Mouse (Mus musculus) MEL (cell line): Measurements from ENCODE around the gene Apbb2. TPM values are rescaled to one million over a fixed set of nuclear protein-coding genes. Genes with fewer than 3 reads are reported as not detected.

Source experiments
- DNase-seq: peaks from one replicate; pipeline ENCODE4 v3.0.0; 2011; ENCODE audit warnings: low read depth, low spot score
- H3K27ac ChIP-seq: 2 replicates; pipeline ENCODE4 v1.5.1; 2012; ENCODE audit warnings: low read depth, mild to moderate bottlenecking, control low read depth, low read length, moderate library complexity; ENCODE audit not compliant: control insufficient read depth
- H3K27me3 ChIP-seq, 2 experiments: fragments of 150-350 bp in 1 of 2; sonication (generic) in 1 of 2; 2 replicates each; pipeline ENCODE4 v1.6.1; 2012; ENCODE audit warnings: low read length in 2 of 2, mild to moderate bottlenecking in 2 of 2, improper control_type of control experiment in 1 of 2, moderate library complexity in 1 of 2; ENCODE audit not compliant: insufficient read depth in 2 of 2, control insufficient read depth in 1 of 2
- H3K36me3 ChIP-seq, 2 experiments: 2 replicates each; pipeline ENCODE4 v1.6.1; 2012 to 2014; ENCODE audit warnings: low read length in 2 of 2, improper control_type of control experiment in 1 of 2, inconsistent platforms in 1 of 2, mild to moderate bottlenecking in 1 of 2; ENCODE audit not compliant: insufficient read depth in 2 of 2, control insufficient read depth in 1 of 2
- H3K4me1 ChIP-seq, 2 experiments: fragments of 150-350 bp in 1 of 2; sonication (generic) in 1 of 2; 2 replicates each; pipeline ENCODE4 v1.6.1; 2012; ENCODE audit warnings: low read length in 2 of 2, improper control_type of control experiment in 1 of 2, mild to moderate bottlenecking in 1 of 2; ENCODE audit not compliant: insufficient read depth in 2 of 2, control insufficient read depth in 1 of 2
- H3K4me3 ChIP-seq, 2 experiments: fragments of 150-350 bp in 1 of 2; sonication (generic) in 1 of 2; 2 replicates each; pipeline ENCODE4 v1.5.1; 2012; ENCODE audit warnings: low read depth in 2 of 2, low read length in 2 of 2, mild to moderate bottlenecking in 2 of 2, moderate library complexity in 2 of 2, control low read depth in 1 of 2, improper control_type of control experiment in 1 of 2; ENCODE audit not compliant: control insufficient read depth in 1 of 2, insufficient read depth in 1 of 2
- H3K79me2 ChIP-seq: 2 replicates; pipeline ENCODE4 v1.6.1; 2012; ENCODE audit warnings: mild to moderate bottlenecking, low read length, moderate library complexity; ENCODE audit not compliant: control insufficient read depth, poor library complexity, insufficient read depth
- H3K9ac ChIP-seq: 2 replicates; pipeline ENCODE4 v1.6.1; 2012; ENCODE audit warnings: low read depth, mild to moderate bottlenecking, control low read depth, low read length, moderate library complexity; ENCODE audit not compliant: control insufficient read depth, poor library complexity, severe bottlenecking
- H3K9me3 ChIP-seq: fragments of 150-350 bp; sonication (generic); replicated peaks from 2 replicates; pipeline ENCODE4 v1.6.1; 2012; ENCODE audit warnings: mild to moderate bottlenecking, low read length, improper control_type of control experiment, moderate library complexity; ENCODE audit not compliant: insufficient read depth
- BHLHE40 ChIP-seq: IDR thresholded peaks from 2 replicates; pipeline ENCODE4 v1.6.1; 2012; ENCODE audit warnings: low read depth, mild to moderate bottlenecking, inconsistent platforms, low read length, improper control_type of control experiment, borderline replicate concordance
- ELF1 ChIP-seq: IDR thresholded peaks from 2 replicates; pipeline ENCODE4 v1.6.1; 2014; ENCODE audit warnings: low read depth, mild to moderate bottlenecking, inconsistent platforms, low read length, improper control_type of control experiment, moderate library complexity
- EP300 ChIP-seq, 2 experiments: IDR thresholded peaks; 2 replicates each; pipeline ENCODE4 v1.6.1; 2011; ENCODE audit warnings: improper control_type of control experiment in 2 of 2, low read length in 2 of 2, low read depth in 1 of 2, mild to moderate bottlenecking in 1 of 2
- ETS1 ChIP-seq: IDR thresholded peaks from 2 replicates; pipeline ENCODE4 v1.6.1; 2012; ENCODE audit warnings: low read depth, mild to moderate bottlenecking, inconsistent platforms, low read length, improper control_type of control experiment, moderate library complexity
- JUND ChIP-seq: IDR thresholded peaks from 2 replicates; pipeline ENCODE4 v1.6.1; 2011; ENCODE audit warnings: low read depth, mild to moderate bottlenecking, improper control_type of control experiment, low read length
- MAFK ChIP-seq: IDR thresholded peaks from 2 replicates; pipeline ENCODE4 v1.6.1; 2011; ENCODE audit warnings: low read depth, mild to moderate bottlenecking, low read length, improper control_type of control experiment, borderline replicate concordance
- MAX ChIP-seq: IDR thresholded peaks from 2 replicates; pipeline ENCODE4 v1.6.1; 2011; ENCODE audit warnings: low read length, improper control_type of control experiment
- MEF2A ChIP-seq: IDR thresholded peaks from 2 replicates; pipeline ENCODE4 v1.6.1; 2014; ENCODE audit warnings: low read depth, mild to moderate bottlenecking, inconsistent platforms, low read length, improper control_type of control experiment; ENCODE audit not compliant: poor library complexity, insufficient replicate concordance, severe bottlenecking; ENCODE audit errors: extremely low read depth
- MXI1 ChIP-seq: IDR thresholded peaks from 2 replicates; pipeline ENCODE4 v1.6.1; 2011; ENCODE audit warnings: mild to moderate bottlenecking, low read depth, low read length, improper control_type of control experiment
- NELFE ChIP-seq: IDR thresholded peaks from 2 replicates; pipeline ENCODE4 v1.6.1; 2011; ENCODE audit warnings: low read depth, low read length, improper control_type of control experiment
- POLR2A ChIP-seq, 2 experiments: IDR thresholded peaks; 2 replicates each; pipeline ENCODE4 v1.6.1; 2011 to 2012; ENCODE audit warnings: low read length in 2 of 2, mild to moderate bottlenecking in 2 of 2, control low read depth in 1 of 2, improper control_type of control experiment in 1 of 2, low read depth in 1 of 2, moderate library complexity in 1 of 2; ENCODE audit not compliant: control insufficient read depth in 1 of 2, insufficient read depth in 1 of 2, poor library complexity in 1 of 2
- POLR2AphosphoS2 ChIP-seq: IDR thresholded peaks from 2 replicates; pipeline ENCODE4 v1.6.1; 2011; ENCODE audit warnings: low read length, improper control_type of control experiment
- POLR2AphosphoS5 ChIP-seq: IDR thresholded peaks from 2 replicates; pipeline ENCODE4 v1.6.1; 2012; ENCODE audit warnings: low read depth, borderline replicate concordance, mild to moderate bottlenecking, inconsistent platforms, low read length, moderate library complexity, mixed read lengths
- RCOR1 ChIP-seq: IDR thresholded peaks from 2 replicates; pipeline ENCODE4 v1.6.1; 2012; ENCODE audit warnings: low read depth, mild to moderate bottlenecking, inconsistent platforms, low read length, improper control_type of control experiment
- SIN3A ChIP-seq: IDR thresholded peaks from 2 replicates; pipeline ENCODE4 v1.6.1; 2012; ENCODE audit warnings: low read length, improper control_type of control experiment, inconsistent platforms
- TAL1 ChIP-seq: IDR thresholded peaks from 2 replicates; pipeline ENCODE4 v1.6.1; 2012; ENCODE audit warnings: mild to moderate bottlenecking, inconsistent platforms, low read length, moderate library complexity, mixed read lengths
- USF1 ChIP-seq: IDR thresholded peaks from 2 replicates; pipeline ENCODE4 v1.6.1; 2014; ENCODE audit warnings: low read depth, mild to moderate bottlenecking, inconsistent platforms, low read length, improper control_type of control experiment, moderate library complexity
- USF2 ChIP-seq, 2 experiments: IDR thresholded peaks; 2 replicates each; pipeline ENCODE4 v1.6.1; 2011 to 2012; ENCODE audit warnings: improper control_type of control experiment in 2 of 2, low read length in 2 of 2, borderline replicate concordance in 1 of 2, inconsistent platforms in 1 of 2, low read depth in 1 of 2, mild to moderate bottlenecking in 1 of 2; ENCODE audit not compliant: insufficient read depth in 1 of 2
- ZC3H11A ChIP-seq: IDR thresholded peaks from 2 replicates; pipeline ENCODE4 v1.6.1; 2012; ENCODE audit warnings: low read depth, mild to moderate bottlenecking, inconsistent platforms, low read length, improper control_type of control experiment
- ZKSCAN1 ChIP-seq: IDR thresholded peaks from 2 replicates; pipeline ENCODE4 v1.6.1; 2012; ENCODE audit warnings: low read depth, mild to moderate bottlenecking, inconsistent platforms, low read length, improper control_type of control experiment, moderate library complexity
- ZMIZ1 ChIP-seq: IDR thresholded peaks from 2 replicates; pipeline ENCODE4 v1.6.1; 2012; ENCODE audit warnings: low read depth, mild to moderate bottlenecking, inconsistent platforms, low read length, improper control_type of control experiment, moderate library complexity
- polyA plus RNA-seq, 2 experiments: library from polyadenylated mRNA; stranded (reverse) in 1 of 2; unstranded in 1 of 2; fragments of >175 nt in 1 of 2; fragments of >200 nt in 1 of 2; gene quantifications; 2 replicates each; pipeline versions ENCODE4 v1.2.1 to v1.2.4; 2012; ENCODE audit warnings: low replicate concordance in 2 of 2, low read depth in 1 of 2; ENCODE audit not compliant: insufficient read length in 2 of 2, insufficient read depth in 1 of 2, missing spikeins in 1 of 2
- total RNA-seq: library from RNA; depleted of rRNA; stranded (reverse); fragments of 300-350 nt; gene quantifications from 2 replicates; pipeline ENCODE4 v1.2.3, GENCODE M21; 2012

Gene Apbb2
- total and polyA plus RNA-seq, 3 experiments: not detected

DNA sequence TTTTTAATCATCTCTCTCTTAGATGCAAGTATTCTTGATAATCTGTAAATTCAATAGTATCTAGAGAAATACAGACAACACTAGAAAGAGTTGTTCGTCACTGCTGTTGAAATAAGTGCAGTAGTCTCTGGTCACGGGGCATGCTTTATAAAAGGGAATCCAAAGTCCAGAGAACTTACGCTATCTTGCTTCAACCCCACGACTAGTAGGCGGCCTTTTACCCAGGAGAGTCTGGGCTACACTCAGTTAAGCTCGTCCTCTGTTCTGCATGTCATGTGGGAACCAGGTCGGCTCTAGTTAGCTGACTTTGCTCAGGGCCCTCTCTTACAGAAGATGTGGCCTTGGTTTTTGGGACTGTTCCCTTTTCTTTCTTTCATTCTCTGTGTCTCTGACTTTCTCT is 289.8 kb downstream of the Apbb2 start:
- Histone ChIP-seq H3K4me3 (no peak overlapping the region), H3K79me2 (no peaks in the 10 kb centered on the region), H3K27me3 (no peaks in the 10 kb centered on the region), H3K36me3 (no peaks in the 10 kb centered on the region), H3K9ac (no peak overlapping the region), H3K27ac (no peak overlapping the region), H3K9me3 (no peaks in the 10 kb centered on the region; the same call in 1 of the 2 replicates), H3K4me1 (no peaks in the 10 kb centered on the region)
- DNase-seq: no peak
- no peak for TF ChIP-seq ZMIZ1
- no peak for TF ChIP-seq ZC3H11A
- no peak for TF ChIP-seq BHLHE40
- TF ChIP-seq EP300 (IDR thresholded peaks at IDR 0.05; ENCODE audit: low read depth in 1 of 2, low read length in 2 of 2): no peak
- no peak for TF ChIP-seq MAFK
- no peak for TF ChIP-seq TAL1
- no peak for TF ChIP-seq ELF1
- TF ChIP-seq RCOR1: no peak
- no peak for TF ChIP-seq POLR2AphosphoS5
- TF ChIP-seq MEF2A: no peak
- TF ChIP-seq ZKSCAN1: no peak
- no peak for TF ChIP-seq MXI1
- TF ChIP-seq ETS1: no peak
- TF ChIP-seq USF2 (IDR thresholded peaks at IDR 0.05; ENCODE audit: borderline replicate concordance in 1 of 2, insufficient read depth in 1 of 2, low read depth in 1 of 2, low read length in 2 of 2): no peak
- TF ChIP-seq MAX: no peak
- no peak for TF ChIP-seq POLR2AphosphoS2
- TF ChIP-seq USF1: no peak
- TF ChIP-seq JUND: no peak
- no peak for TF ChIP-seq NELFE
- no peak for TF ChIP-seq SIN3A

DNA sequence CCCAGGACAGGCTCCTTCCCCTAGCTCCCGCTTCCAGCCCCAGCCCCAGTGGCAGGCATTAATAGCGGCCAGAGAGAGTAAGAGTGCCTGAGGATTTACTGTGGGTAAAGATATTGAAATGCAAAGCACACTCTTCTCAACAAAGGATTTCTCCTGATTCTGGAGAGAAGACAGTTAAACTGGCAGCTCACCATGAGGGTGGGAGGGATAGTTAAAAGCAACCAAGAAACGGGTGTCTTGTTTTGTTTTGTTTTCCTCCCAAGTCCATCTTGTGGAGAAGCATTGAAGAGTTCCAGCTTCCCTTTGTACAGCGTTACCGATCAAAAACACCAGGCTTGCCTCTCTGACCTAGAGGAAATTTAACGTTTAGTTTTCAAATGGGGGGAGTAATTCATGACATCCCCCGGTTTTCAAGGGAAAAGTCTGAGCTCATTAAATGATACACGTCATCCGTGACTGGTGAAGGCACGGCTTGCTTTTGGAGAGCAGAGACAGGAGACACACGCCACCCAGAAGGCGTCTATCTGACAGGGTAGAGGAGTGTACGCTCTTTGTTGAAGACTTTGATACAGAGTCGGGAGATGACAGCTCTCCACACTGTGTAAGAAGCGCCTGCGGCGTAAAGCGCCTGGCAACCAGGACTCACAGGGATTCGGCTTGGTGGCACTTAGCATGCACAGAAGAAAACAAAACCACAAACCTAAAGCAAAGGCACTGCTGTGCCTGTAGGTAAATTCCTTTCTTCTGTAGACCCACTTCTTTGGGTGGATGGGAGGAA is 290.4 kb downstream of the Apbb2 start:
- Histone ChIP-seq H3K9me3 (no peaks in the 10 kb centered on the region; the same call in 1 of the 2 replicates), H3K4me3 (no peak overlapping the region), H3K4me1 (no peaks in the 10 kb centered on the region), H3K9ac (no peak overlapping the region), H3K27me3 (no peaks in the 10 kb centered on the region), H3K27ac (no peak overlapping the region), H3K79me2 (no peaks in the 10 kb centered on the region), H3K36me3 (no peaks in the 10 kb centered on the region)
- TF ChIP-seq POLR2A (IDR thresholded peaks at IDR 0.05; ENCODE audit: control insufficient read depth in 1 of 2, insufficient read depth in 1 of 2, low read depth in 1 of 2, low read length in 2 of 2, poor library complexity in 1 of 2): no peak
- TF ChIP-seq RCOR1: no peak
- no peak for TF ChIP-seq JUND
- TF ChIP-seq USF2 (IDR thresholded peaks at IDR 0.05; ENCODE audit: borderline replicate concordance in 1 of 2, insufficient read depth in 1 of 2, low read depth in 1 of 2, low read length in 2 of 2): no peak
- DNase-seq: no peak
